Mouse (Mus musculus): Measurements from ENCODE around the gene Arhgap9.

Gene Arhgap9

DNA sequence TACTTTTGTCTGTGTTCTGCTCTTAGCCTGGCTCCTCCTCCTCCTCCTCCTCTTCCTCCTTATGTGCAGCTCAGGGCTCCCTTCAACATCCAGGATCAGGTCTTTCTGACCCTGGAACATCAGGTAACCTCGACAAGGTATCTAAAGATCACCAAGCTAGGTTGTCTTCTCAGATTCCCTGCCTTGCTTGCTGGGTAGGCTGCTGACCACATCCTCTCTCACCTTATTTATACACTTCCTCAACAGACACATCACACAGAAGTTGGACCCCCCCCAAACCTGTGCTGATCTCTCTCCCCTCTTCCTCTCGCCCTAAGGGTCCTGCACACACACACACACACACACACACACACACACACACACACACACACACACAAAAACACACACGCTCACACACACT lies at the start of gene Arhgap9:
Arhgap9 (plus strand) TSS at position 344 of the 400 bp plus-strand sequence.
- DNase-seq (ENCODE audit: low read depth, low spot score): no peak

- no peak for DNase-seq (ENCODE audit: low read depth, low spot score)
Measured at GRCm38 (mm10) chr10:127272371-127272770, 49.4 kb upstream of the Arhgap9 start.

DNA sequence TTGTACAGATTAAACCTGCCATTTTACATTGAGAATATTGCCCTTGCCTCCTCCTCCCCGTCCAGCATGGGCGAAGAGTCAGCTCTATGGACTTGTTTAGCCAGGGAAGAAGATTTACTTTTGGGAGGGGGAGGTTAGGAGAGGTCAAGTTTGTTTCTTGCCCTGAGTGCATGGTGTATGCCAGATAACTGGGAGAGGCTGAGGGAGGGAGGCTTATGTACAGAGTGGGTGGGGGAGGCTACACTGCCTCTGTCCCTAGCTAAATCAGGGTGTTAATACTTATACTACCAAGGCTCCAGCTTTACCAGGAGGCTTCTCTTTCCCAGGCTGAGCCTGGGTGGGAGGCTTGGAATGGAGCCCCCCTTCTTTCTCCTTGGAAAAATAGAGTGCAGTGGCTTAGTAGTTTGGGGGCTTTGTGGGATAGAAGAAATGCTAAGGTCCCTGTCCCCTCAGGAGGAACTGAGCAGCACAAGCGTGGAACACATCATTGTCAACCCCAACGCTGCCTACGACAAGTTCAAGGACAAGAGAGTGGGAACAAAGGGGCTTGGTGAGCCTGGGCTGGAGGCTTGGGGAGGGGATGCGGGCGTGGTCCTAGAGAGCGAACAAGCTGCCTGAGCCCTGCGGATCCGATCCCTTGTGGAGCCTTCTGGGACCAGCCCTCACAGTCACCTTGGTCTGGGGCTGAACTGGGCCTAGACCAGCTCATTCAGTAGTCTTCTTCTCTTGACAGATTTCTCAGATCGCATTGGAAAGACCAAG lies 47.3 kb upstream of the Arhgap9 start:
- DNase-seq (ENCODE audit: low read depth, low spot score): no peak

GRCm38 (mm10) chr10:127279730-127280129 lies 42.0 kb upstream of the Arhgap9 start:
- DNase-seq (ENCODE audit: low read depth, low spot score): no peak

DNA sequence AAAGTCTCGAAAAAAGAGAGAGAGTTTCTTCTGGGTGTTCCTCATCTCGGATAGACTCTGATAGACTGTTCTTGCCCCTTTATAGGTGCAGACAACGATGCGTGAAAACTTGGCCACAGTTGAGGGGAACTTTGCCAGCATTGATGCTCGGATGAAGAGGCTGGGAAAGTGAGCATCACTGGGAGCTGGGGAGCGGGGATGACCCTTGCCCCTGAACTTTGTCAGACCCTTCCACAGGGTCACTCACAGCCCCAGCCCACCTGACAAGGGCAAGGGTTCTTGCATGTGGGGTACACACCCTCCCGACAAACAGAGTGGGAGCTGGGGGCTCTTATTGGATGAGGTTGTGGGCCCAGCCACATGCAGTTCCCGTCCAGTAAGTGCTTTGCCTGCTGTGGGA lies 40.4 kb upstream of the Arhgap9 start:
- DNase-seq (ENCODE audit: low read depth, low spot score): no peak

DNA sequence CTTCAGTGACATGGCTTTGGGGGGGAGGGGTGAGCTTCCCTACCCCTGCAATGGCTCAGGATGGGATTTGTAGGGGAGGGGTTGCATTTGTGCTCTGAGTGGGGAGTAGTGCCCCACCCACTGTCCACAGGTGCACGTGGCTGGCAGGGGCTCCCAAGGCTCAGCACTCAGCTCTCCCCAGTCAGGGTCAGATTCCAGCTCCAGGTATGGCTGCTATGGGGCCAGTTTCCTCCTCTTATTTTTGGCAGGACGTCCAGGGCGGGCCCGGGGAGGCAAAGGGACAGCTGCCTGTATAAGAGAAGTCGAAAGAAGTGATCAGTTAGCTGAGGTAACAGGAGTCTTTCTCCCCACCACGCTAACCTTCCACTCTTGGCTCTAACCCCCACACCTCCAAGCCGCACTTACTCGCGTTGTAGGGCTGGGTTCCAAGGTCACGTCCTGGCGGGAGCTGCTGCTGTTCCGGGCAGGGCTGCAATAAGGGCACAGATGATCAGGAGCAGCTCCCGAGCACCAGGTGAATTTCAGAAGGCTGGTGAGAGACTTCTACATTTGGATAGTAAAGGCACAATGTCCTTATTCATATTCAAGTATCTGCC lies 39.0 kb upstream of the Arhgap9 start:
- no peak for DNase-seq (ENCODE audit: low read depth, low spot score)

GRCm38 (mm10) chr10:127284105-127284622 lies 37.6 kb upstream of the Arhgap9 start:
- DNase-seq (ENCODE audit: low read depth, low spot score): no peak

- no peak for DNase-seq (ENCODE audit: low read depth, low spot score)
Measured at GRCm38 (mm10) chr10:127284724-127285500, 36.9 kb upstream of the Arhgap9 start.

DNA sequence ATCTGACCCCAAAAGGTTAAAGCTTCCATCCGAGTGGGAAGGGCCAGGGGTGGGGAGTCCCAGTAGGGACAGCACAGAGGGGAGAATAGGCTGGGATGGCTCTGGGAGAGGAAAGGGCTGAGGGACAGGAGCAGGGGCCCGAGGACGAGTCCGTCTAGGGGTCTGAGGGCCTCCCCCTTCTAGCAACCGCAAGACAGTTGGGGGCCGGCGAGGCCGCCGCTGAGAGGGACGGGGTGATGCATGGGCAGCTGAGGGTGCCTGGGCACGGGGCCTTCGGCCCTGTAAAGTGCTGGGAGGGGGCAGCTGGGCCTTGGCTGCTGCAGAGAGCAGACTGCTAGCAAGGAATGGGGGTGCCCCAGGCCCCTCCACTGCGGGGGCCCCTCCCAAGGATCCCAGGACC lies 36.1 kb upstream of the Arhgap9 start:
- no peak for DNase-seq (ENCODE audit: low read depth, low spot score)

DNA sequence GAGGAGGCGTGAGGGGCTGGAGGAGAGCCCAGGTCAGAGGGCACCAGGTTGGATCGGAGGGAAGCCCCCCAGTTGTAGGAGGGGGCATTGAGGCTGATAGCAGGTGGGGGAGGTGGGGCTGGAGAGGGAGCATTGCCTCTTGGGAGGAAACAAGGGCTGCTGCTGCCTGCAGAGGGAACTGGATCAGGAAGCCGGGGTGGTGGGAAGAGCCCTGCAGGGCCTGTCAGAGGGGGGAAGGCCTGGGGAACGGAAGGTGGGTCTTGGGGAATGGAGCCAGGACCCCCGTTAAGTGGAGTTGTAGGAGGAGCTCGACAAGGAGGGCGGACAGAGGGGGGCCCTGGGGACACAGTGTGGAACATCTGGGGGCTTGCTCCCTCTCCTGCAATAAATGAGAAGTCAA lies 35.6 kb upstream of the Arhgap9 start:
- no peak for DNase-seq (ENCODE audit: low read depth, low spot score)

DNA sequence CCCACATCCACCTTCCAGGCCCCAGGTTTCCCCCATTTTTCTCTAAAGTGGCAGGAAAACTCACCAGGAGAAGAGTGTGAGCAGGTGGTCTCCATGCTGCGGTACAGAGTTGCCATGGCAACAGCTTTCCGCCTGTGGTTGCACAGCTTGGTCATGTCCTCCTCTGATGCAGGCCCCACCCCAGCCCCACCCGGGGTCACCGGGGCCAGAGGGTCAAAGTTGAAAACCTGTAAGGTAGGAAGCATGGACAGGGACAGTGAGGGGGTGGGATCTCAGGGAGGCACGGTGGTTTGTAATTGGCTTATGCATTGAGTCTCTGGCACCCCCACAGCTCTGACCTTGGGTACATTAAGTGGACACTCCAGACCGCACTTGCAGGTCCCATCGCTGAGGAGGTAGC lies 35.0 kb upstream of the Arhgap9 start:
- no peak for DNase-seq (ENCODE audit: low read depth, low spot score)

- DNase-seq (ENCODE audit: low read depth, low spot score): no peak
Measured at GRCm38 (mm10) chr10:127287271-127287935, 34.4 kb upstream of the Arhgap9 start.

DNA sequence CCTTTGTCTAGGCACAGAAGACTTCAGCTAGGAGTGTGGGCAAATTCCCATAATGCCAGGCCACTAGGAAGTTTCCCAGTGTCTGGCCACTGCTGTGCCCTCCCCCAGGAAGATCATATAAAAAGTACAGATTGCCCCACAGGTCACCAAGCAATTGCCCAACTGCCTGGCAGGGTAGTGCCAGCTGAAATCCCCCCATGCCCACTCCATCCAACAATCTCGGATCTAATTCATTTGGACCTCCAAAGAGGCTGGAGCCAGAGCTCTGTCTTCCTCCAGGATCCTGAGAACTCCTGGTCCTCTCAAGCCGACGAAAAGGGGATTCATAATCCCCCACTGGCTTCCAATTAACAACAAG lies 33.8 kb upstream of the Arhgap9 start:
- DNase-seq (ENCODE audit: low read depth, low spot score): no peak

GRCm38 (mm10) chr10:127288328-127288799 lies 33.4 kb upstream of the Arhgap9 start:
- DNase-seq (ENCODE audit: low read depth, low spot score): peak; percentile 46

GRCm38 (mm10) chr10:127288800-127289572 lies 32.8 kb upstream of the Arhgap9 start, which contains the start of gene Mbd6:
Gene Mbd6 (minus strand): TSS chr10:127289018.
- peak; percentile 74 for DNase-seq (ENCODE audit: low read depth, low spot score)

DNA sequence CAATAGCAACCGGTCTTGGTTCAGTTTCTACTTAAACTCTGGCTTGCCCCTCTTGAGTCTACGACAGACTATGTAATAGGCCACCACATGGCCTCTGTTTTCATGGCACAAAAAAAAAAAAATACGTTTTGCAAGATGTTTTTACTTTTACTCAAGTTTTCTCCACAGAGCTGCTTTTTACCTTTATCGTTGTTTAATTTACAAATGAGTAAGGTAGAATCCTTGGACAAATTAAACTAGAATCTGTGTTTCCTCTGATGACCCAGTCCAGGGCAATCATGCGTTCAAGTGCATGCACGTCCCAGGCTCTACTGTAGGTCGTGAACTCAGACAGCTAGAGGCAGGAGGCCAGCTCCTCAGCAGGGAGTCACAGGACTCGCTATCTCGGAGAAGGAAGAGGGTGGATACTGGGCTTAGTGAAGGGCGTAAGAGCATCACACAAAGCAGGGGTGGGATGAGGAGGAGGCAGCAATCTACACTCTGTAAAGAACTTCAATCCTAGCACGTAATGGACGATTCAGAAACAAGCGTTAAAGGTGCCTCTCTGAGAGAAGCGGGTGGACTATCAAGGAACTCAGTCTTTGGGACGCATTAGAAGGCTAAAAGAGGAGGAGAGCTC lies 32.1 kb upstream of the Arhgap9 start:
- no peak for DNase-seq (ENCODE audit: low read depth, low spot score)

GRCm38 (mm10) chr10:127290307-127290929 lies 31.3 kb upstream of the Arhgap9 start:
- peak; percentile 100 for DNase-seq (ENCODE audit: low read depth, low spot score)

GRCm38 (mm10) chr10:127290930-127291880 lies 30.6 kb upstream of the Arhgap9 start:
- peak; percentile 45 for DNase-seq (ENCODE audit: low read depth, low spot score)
